Mouse (Mus musculus) CH12.LX (cell line): ENCODE measurements around the gene Unc13c. TPM values are rescaled to one million over a fixed set of nuclear protein-coding genes. Genes with fewer than 3 reads are reported as not detected.

Source experiments
- DNase-seq: peaks from one replicate; pipeline ENCODE4 v3.0.0-alpha.2; 2013; ENCODE audit errors: extremely low read depth
- H3K27ac ChIP-seq: 2 replicates; pipeline ENCODE4 v1.5.1; 2012; ENCODE audit warnings: low read depth, mild to moderate bottlenecking, control low read depth, moderate library complexity; ENCODE audit not compliant: insufficient read depth
- H3K27me3 ChIP-seq: replicated peaks from 2 replicates; pipeline ENCODE3; 2012; ENCODE audit warnings: inconsistent platforms
- H3K36me3 ChIP-seq, 2 experiments: replicated peaks in 1 of 2; 2 replicates each; pipeline versions ENCODE3 to v1.6.1; 2012; ENCODE audit warnings: inconsistent platforms in 1 of 2, low read length in 1 of 2, mild to moderate bottlenecking in 1 of 2, mixed read lengths in 1 of 2, moderate library complexity in 1 of 2; ENCODE audit not compliant: control insufficient read depth in 1 of 2, insufficient read depth in 1 of 2
- H3K4me1 ChIP-seq, 2 experiments: 2 replicates each; pipeline ENCODE4 v1.6.1; 2012; ENCODE audit warnings: inconsistent platforms in 1 of 2, moderate library complexity in 1 of 2; ENCODE audit not compliant: insufficient read depth in 2 of 2, control insufficient read depth in 1 of 2
- H3K4me2 ChIP-seq: 2 replicates; pipeline ENCODE4 v1.6.1; 2012; ENCODE audit warnings: low read depth, mild to moderate bottlenecking, control low read depth; ENCODE audit not compliant: poor library complexity, insufficient read depth, severe bottlenecking
- H3K4me3 ChIP-seq, 3 experiments: fragments of 150-350 bp in 1 of 3; sonication (generic) in 1 of 3; replicated peaks in 1 of 3; 2 replicates each; pipeline versions ENCODE3 to v1.5.1; 2011 to 2012; ENCODE audit warnings: low read depth in 2 of 3, low read length in 2 of 3, mild to moderate bottlenecking in 2 of 3, moderate library complexity in 2 of 3, control low read depth in 1 of 3, improper control_type of control experiment in 1 of 3, inconsistent platforms in 1 of 3, mixed read lengths in 1 of 3; ENCODE audit not compliant: poor library complexity in 1 of 3
- H3K79me2 ChIP-seq: replicated peaks from 2 replicates; pipeline ENCODE4 v1.6.1; 2012; ENCODE audit warnings: mild to moderate bottlenecking, moderate library complexity; ENCODE audit not compliant: control insufficient read depth, poor library complexity, insufficient read depth, severe bottlenecking; ENCODE audit errors: extremely low read depth
- H3K9ac ChIP-seq: 2 replicates; pipeline ENCODE4 v1.6.1; 2012; ENCODE audit warnings: low read depth, mild to moderate bottlenecking, control low read depth, moderate library complexity; ENCODE audit not compliant: insufficient read depth
- H3K9me3 ChIP-seq: replicated peaks from 2 replicates; pipeline ENCODE3; 2012; ENCODE audit warnings: low read length, inconsistent platforms, mixed read lengths
- BHLHE40 ChIP-seq: IDR thresholded peaks from 2 replicates; pipeline ENCODE4 v1.6.1; 2011; ENCODE audit warnings: mild to moderate bottlenecking, low read depth, low read length, improper control_type of control experiment
- CTCF ChIP-seq, 2 experiments: IDR thresholded peaks in 1 of 2; conservative IDR thresholded peaks in 1 of 2; 2 replicates each; pipeline ENCODE4 v1.5.1; 2011 to 2012; ENCODE audit warnings: low read depth in 2 of 2, low read length in 2 of 2, improper control_type of control experiment in 1 of 2, inconsistent platforms in 1 of 2, mild to moderate bottlenecking in 1 of 2, moderate library complexity in 1 of 2
- JUND ChIP-seq: conservative IDR thresholded peaks from 2 replicates; pipeline ENCODE4 v1.6.1; 2011; ENCODE audit warnings: low read depth, low read length, improper control_type of control experiment
- KAT2A ChIP-seq: IDR thresholded peaks from 2 replicates; pipeline ENCODE4 v1.6.1; 2012; ENCODE audit warnings: low read length, improper control_type of control experiment, inconsistent platforms; ENCODE audit not compliant: insufficient replicate concordance
- MAFK ChIP-seq: IDR thresholded peaks from 2 replicates; pipeline ENCODE4 v1.6.1; 2011; ENCODE audit warnings: low read length, improper control_type of control experiment; ENCODE audit not compliant: insufficient replicate concordance
- MAX ChIP-seq: IDR thresholded peaks from 2 replicates; pipeline ENCODE4 v1.6.1; 2011; ENCODE audit warnings: low read length, improper control_type of control experiment
- MEF2A ChIP-seq: IDR thresholded peaks from 2 replicates; pipeline ENCODE4 v1.6.1; 2014; ENCODE audit warnings: low read depth, mild to moderate bottlenecking, inconsistent platforms, low read length, improper control_type of control experiment, borderline replicate concordance
- MXI1 ChIP-seq: IDR thresholded peaks from 2 replicates; pipeline ENCODE4 v1.6.1; 2011; ENCODE audit warnings: mild to moderate bottlenecking, low read depth, low read length, improper control_type of control experiment
- NRF1 ChIP-seq: IDR thresholded peaks from 2 replicates; pipeline ENCODE4 v1.6.1; 2014; ENCODE audit warnings: low read depth, mild to moderate bottlenecking, inconsistent platforms, low read length, improper control_type of control experiment, moderate library complexity
- POLR2AphosphoS2 ChIP-seq: IDR thresholded peaks from 2 replicates; pipeline ENCODE4 v1.6.1; 2011; ENCODE audit warnings: low read depth, low read length, improper control_type of control experiment
- TCF12 ChIP-seq: IDR thresholded peaks from 2 replicates; pipeline ENCODE4 v1.6.1; 2014; ENCODE audit warnings: low read depth, mild to moderate bottlenecking, inconsistent platforms, low read length, improper control_type of control experiment
- USF1 ChIP-seq: IDR thresholded peaks from 2 replicates; pipeline ENCODE4 v1.6.1; 2014; ENCODE audit warnings: low read depth, mild to moderate bottlenecking, inconsistent platforms, low read length, improper control_type of control experiment
- ZKSCAN1 ChIP-seq: IDR thresholded peaks from 2 replicates; pipeline ENCODE4 v1.6.1; 2012; ENCODE audit warnings: low read depth, inconsistent platforms, low read length, improper control_type of control experiment, borderline replicate concordance
- ZNF384 ChIP-seq: IDR thresholded peaks from 2 replicates; pipeline ENCODE4 v1.6.1; 2012; ENCODE audit warnings: low read depth, low read length, improper control_type of control experiment, inconsistent platforms
- dilution Hi-C: fragments of 300-500 bp; cut with MboI; formaldehyde crosslinking; loops from 2 replicates; pipeline ENCODE4 v1.14.3; 2020; ENCODE audit warnings: low sequenced_read_pairs; ENCODE audit not compliant: extremely low pct_unique_long_range_greater_than_20kb, extremely low pct_ligation_motif_present
- in situ Hi-C: fragments of 300-500 bp; cut with MboI; formaldehyde crosslinking; loops from 3 replicates; pipeline ENCODE4 v1.14.3; 2019; ENCODE audit warnings: low sequenced_read_pairs, low pct_ligation_motif_present, low pct_unique_long_range_greater_than_20kb, mixed read lengths
- polyA plus RNA-seq: library from polyadenylated mRNA; unstranded; fragments of >175 nt; gene quantifications from 2 replicates; pipeline ENCODE4 v1.2.1, GENCODE M21; 2012; ENCODE audit warnings: low read depth; ENCODE audit not compliant: insufficient read length
- total RNA-seq, 2 experiments: library from RNA; depleted of rRNA; stranded (reverse); fragments of 300-350 nt in 1 of 2; fragments of >200 nt in 1 of 2; gene quantifications; 2 replicates each; pipeline ENCODE4 v1.2.3; 2012 to 2014

Gene Unc13c
- total and polyA plus RNA-seq, 3 experiments = not detected

GRCm38 (mm10) chr9:73603921-73604320, 364.8 kb downstream of the Unc13c start:
- Histone ChIP-seq H3K27ac (no peak overlapping the region), H3K27me3 (no peaks in the 10 kb centered on the region), H3K9ac (no peak overlapping the region), H3K4me1 (no peaks in the 10 kb centered on the region), H3K9me3 (no peaks in the 10 kb centered on the region), H3K79me2 (no peaks in the 10 kb centered on the region), H3K36me3 (no peaks in the 10 kb centered on the region), H3K4me2 (no peak overlapping the region), H3K4me3 (no peak overlapping the region)
- no peak for TF ChIP-seq POLR2AphosphoS2
- in situ Hi-C loops = no loop called here
- DNase-seq = no peak
- dilution Hi-C loops = no loop called here

GRCm38 (mm10) chr9:73565558-73565957, 403.2 kb downstream of the Unc13c start:
- H3K36me3 ChIP-seq = no peaks in the 10 kb centered on the region
- TF ChIP-seq NRF1 = no peak
- no peak for TF ChIP-seq MXI1
- no peak for TF ChIP-seq USF1
- TF ChIP-seq JUND = no peak
- DNase-seq = peak; percentile 14
- dilution Hi-C loops = no loop called here
- in situ Hi-C loops = loop anchor here (25.0 kb wide), 1 partner anchor 397 kb away; the partner anchor contains the start of gene Unc13c
- H3K27me3 ChIP-seq = no peaks in the 10 kb centered on the region
- peaks cover 0 to 14% of the 10 kb centered on the region in 2 experiments; a peak in 1 of 4 replicates for H3K4me1 ChIP-seq
- H3K9me3 ChIP-seq = no peaks in the 10 kb centered on the region
- no peak overlapping the region for H3K4me3 ChIP-seq
- no peak overlapping the region for H3K4me2 ChIP-seq
- no peak overlapping the region for H3K9ac ChIP-seq
- no peaks in the 10 kb centered on the region for H3K79me2 ChIP-seq
- no peak overlapping the region for H3K27ac ChIP-seq

- TF ChIP-seq POLR2AphosphoS2 = no peak
- no peak for TF ChIP-seq ZNF384
- TF ChIP-seq MAFK = no peak
- TF ChIP-seq ZKSCAN1 = no peak
- no peak for TF ChIP-seq MEF2A
- TF ChIP-seq CTCF (conservative IDR thresholded peaks at IDR 0.05 in 1 of 2, IDR thresholded peaks at IDR 0.05 in 1 of 2; ENCODE audit: low read depth in 2 of 2, low read length in 2 of 2) = no peak
- no peak for TF ChIP-seq TCF12
- no peak for TF ChIP-seq KAT2A
- TF ChIP-seq BHLHE40 = no peak
- TF ChIP-seq MAX = no peak
- TF ChIP-seq, all 38 proteins: peak for 0
- H3K79me2 ChIP-seq = no peaks in the 10 kb centered on the region
- in situ Hi-C loops (loop anchor here (25.0 kb wide), 1 partner anchor 402 kb away; the partner anchor contains the start of gene Unc13c), dilution Hi-C loops (no loop called here)
- no peaks in the 10 kb centered on the region for H3K36me3 ChIP-seq
- H3K4me3 ChIP-seq = no peak overlapping the region
- no peaks in the 10 kb centered on the region for H3K9me3 ChIP-seq
- no peak overlapping the region for H3K4me2 ChIP-seq
- no peak for DNase-seq
- no peak overlapping the region for H3K27ac ChIP-seq
- H3K4me1 ChIP-seq = peaks cover 0 to under 1% of the 10 kb centered on the region in 2 experiments; a peak in 1 of 4 replicates
- H3K9ac ChIP-seq = no peak overlapping the region
- no peaks in the 10 kb centered on the region for H3K27me3 ChIP-seq
These were observed 408.7 kb downstream of the Unc13c start for GRCm38 (mm10) chr9:73560037-73560436.
